Mouse (Mus musculus): ENCODE data around the gene Ttc7. TPM values are rescaled to one million over a fixed set of nuclear protein-coding genes. Genes with fewer than 3 reads are reported as not detected.

Ttc7 gene
- polyA plus RNA-seq, 1 experiment from 2014 or later: 5.3 TPM

GRCm38 (mm10) chr17:87349575-87349974, 66.9 kb downstream of the Ttc7 start:
- 59% methylated on average over 9 of the region's 9 CpGs for WGBS
- H3K27me3 ChIP-seq: no peaks in the 10 kb centered on the region
- peaks cover 30% of the 10 kb centered on the region for H3K4me1 ChIP-seq (replicated peaks)
- ATAC-seq (ENCODE audit: low FRiP score, low read depth): no peak
- no peaks in the 10 kb centered on the region for H3K36me3 ChIP-seq
- H3K27ac ChIP-seq (replicated peaks): no peak overlapping the region
- no peak overlapping the region for H3K9ac ChIP-seq
- H3K4me2 ChIP-seq: no peak overlapping the region
- no peaks in the 10 kb centered on the region for H3K9me3 ChIP-seq
- no peak overlapping the region for H3K4me3 ChIP-seq

- 64% methylated on average over 13 of the region's 13 CpGs for WGBS
- H3K4me3 ChIP-seq: no peak overlapping the region
- H3K9me3 ChIP-seq: no peaks in the 10 kb centered on the region
- ATAC-seq (ENCODE audit: low FRiP score, low read depth): no peak
- peaks cover 26% of the 10 kb centered on the region for H3K4me1 ChIP-seq (replicated peaks)
- H3K4me2 ChIP-seq: no peak overlapping the region
- no peaks in the 10 kb centered on the region for H3K36me3 ChIP-seq
- no peaks in the 10 kb centered on the region for H3K27me3 ChIP-seq
- H3K27ac ChIP-seq (replicated peaks): no peak overlapping the region
- H3K9ac ChIP-seq: no peak overlapping the region
These were observed 68.0 kb downstream of the Ttc7 start for GRCm38 (mm10) chr17:87350471-87351240.

- no peak overlapping the region for H3K4me3 ChIP-seq
- 38% methylated on average over 20 of the region's 20 CpGs for WGBS
- H3K4me1 ChIP-seq (replicated peaks): peaks cover 26% of the 10 kb centered on the region
- H3K36me3 ChIP-seq: no peaks in the 10 kb centered on the region
- H3K27me3 ChIP-seq: no peaks in the 10 kb centered on the region
- H3K9me3 ChIP-seq: no peaks in the 10 kb centered on the region
- no peak overlapping the region for H3K4me2 ChIP-seq
- no peak overlapping the region for H3K9ac ChIP-seq
- H3K27ac ChIP-seq (replicated peaks): peak overlapping the region; percentile 25; the same call in 1 of the 2 replicates
- 0 out of 2 replicates have a peak, but pooled peaks have one; percentile 13 for ATAC-seq (ENCODE audit: low FRiP score, low read depth)
These were observed 68.8 kb downstream of the Ttc7 start for GRCm38 (mm10) chr17:87351241-87352105.

- peaks cover 26% of the 10 kb centered on the region for H3K4me1 ChIP-seq (replicated peaks)
- H3K36me3 ChIP-seq: no peaks in the 10 kb centered on the region
- H3K9ac ChIP-seq: no peak overlapping the region
- H3K27me3 ChIP-seq: no peaks in the 10 kb centered on the region
- WGBS: 39% methylated on average over 16 of the region's 16 CpGs
- H3K4me2 ChIP-seq: no peak overlapping the region
- H3K27ac ChIP-seq (replicated peaks): peak overlapping the region; percentile 25; the same call in 1 of the 2 replicates
- no peaks in the 10 kb centered on the region for H3K9me3 ChIP-seq
- no peak overlapping the region for H3K4me3 ChIP-seq
- ATAC-seq (ENCODE audit: low FRiP score, low read depth): no peak
These were observed 69.6 kb downstream of the Ttc7 start for GRCm38 (mm10) chr17:87352106-87352897.

- H3K27ac ChIP-seq (replicated peaks): no peak overlapping the region
- no peak overlapping the region for H3K4me2 ChIP-seq
- WGBS: 32% methylated on average over 1 of the region's 1 CpGs
- H3K4me1 ChIP-seq (replicated peaks): peaks cover 26% of the 10 kb centered on the region
- no peaks in the 10 kb centered on the region for H3K27me3 ChIP-seq
- no peak overlapping the region for H3K4me3 ChIP-seq
- no peak overlapping the region for H3K9ac ChIP-seq
- no peaks in the 10 kb centered on the region for H3K36me3 ChIP-seq
- no peak for ATAC-seq (ENCODE audit: low FRiP score, low read depth)
- H3K9me3 ChIP-seq: no peaks in the 10 kb centered on the region
These were observed 70.2 kb downstream of the Ttc7 start for GRCm38 (mm10) chr17:87352898-87353225.

- no peaks in the 10 kb centered on the region for H3K9me3 ChIP-seq
- no peak overlapping the region for H3K4me3 ChIP-seq
- H3K4me1 ChIP-seq (replicated peaks): peaks cover 26% of the 10 kb centered on the region
- H3K36me3 ChIP-seq: no peaks in the 10 kb centered on the region
- ATAC-seq (ENCODE audit: low FRiP score, low read depth): no peak
- H3K27ac ChIP-seq (replicated peaks): no peak overlapping the region
- H3K27me3 ChIP-seq: no peaks in the 10 kb centered on the region
- H3K9ac ChIP-seq: no peak overlapping the region
- 82% methylated on average over 8 of the region's 8 CpGs for WGBS
- H3K4me2 ChIP-seq: no peak overlapping the region
These were observed 71.1 kb downstream of the Ttc7 start for GRCm38 (mm10) chr17:87353745-87354320.

- Histone ChIP-seq H3K9me3 (no peaks in the 10 kb centered on the region), H3K27ac (replicated peaks) (no peak overlapping the region), H3K4me2 (no peak overlapping the region), H3K36me3 (no peaks in the 10 kb centered on the region), H3K4me3 (no peak overlapping the region), H3K4me1 (replicated peaks) (peaks cover 25% of the 10 kb centered on the region), H3K9ac (no peak overlapping the region), H3K27me3 (no peaks in the 10 kb centered on the region)
- 92% methylated on average over 8 of the region's 8 CpGs for WGBS
- ATAC-seq (ENCODE audit: low FRiP score, low read depth): no peak
These were observed 72.8 kb downstream of the Ttc7 start for GRCm38 (mm10) chr17:87355456-87355855.

GRCm38 (mm10) chr17:87356261-87356660, 73.6 kb downstream of the Ttc7 start:
- WGBS: 93% methylated on average over 5 of the region's 5 CpGs
- H3K27me3 ChIP-seq: no peaks in the 10 kb centered on the region
- no peaks in the 10 kb centered on the region for H3K9me3 ChIP-seq
- no peak overlapping the region for H3K4me2 ChIP-seq
- no peak for ATAC-seq (ENCODE audit: low FRiP score, low read depth)
- H3K36me3 ChIP-seq: no peaks in the 10 kb centered on the region
- no peak overlapping the region for H3K9ac ChIP-seq
- no peak overlapping the region for H3K4me3 ChIP-seq
- peaks cover 17% of the 10 kb centered on the region for H3K4me1 ChIP-seq (replicated peaks)
- no peak overlapping the region for H3K27ac ChIP-seq (replicated peaks)

GRCm38 (mm10) chr17:87357506-87357905, 74.8 kb downstream of the Ttc7 start:
- Histone ChIP-seq H3K9ac (no peak overlapping the region), H3K36me3 (no peaks in the 10 kb centered on the region), H3K4me2 (no peak overlapping the region), H3K4me1 (replicated peaks) (peaks cover 5% of the 10 kb centered on the region), H3K9me3 (no peaks in the 10 kb centered on the region), H3K27ac (replicated peaks) (no peak overlapping the region), H3K27me3 (no peaks in the 10 kb centered on the region), H3K4me3 (no peak overlapping the region)
- no peak for ATAC-seq (ENCODE audit: low FRiP score, low read depth)
- 84% methylated on average over 9 of the region's 9 CpGs for WGBS

GRCm38 (mm10) chr17:87361132-87361531, 78.4 kb downstream of the Ttc7 start:
- H3K27ac ChIP-seq (replicated peaks): no peak overlapping the region
- H3K4me3 ChIP-seq: no peak overlapping the region
- no peak overlapping the region for H3K9ac ChIP-seq
- H3K4me2 ChIP-seq: no peak overlapping the region
- 24% methylated on average over 3 of the region's 3 CpGs for WGBS
- no peaks in the 10 kb centered on the region for H3K27me3 ChIP-seq
- H3K4me1 ChIP-seq (replicated peaks): no peaks in the 10 kb centered on the region
- no peaks in the 10 kb centered on the region for H3K9me3 ChIP-seq
- 0 out of 2 replicates have a peak, but pooled peaks have one; percentile 13 for ATAC-seq (ENCODE audit: low FRiP score, low read depth)
- no peaks in the 10 kb centered on the region for H3K36me3 ChIP-seq

- Histone ChIP-seq H3K4me1 (replicated peaks) (peaks cover 22% of the 10 kb centered on the region), H3K9me3 (no peaks in the 10 kb centered on the region), H3K9ac (no peak overlapping the region), H3K4me2 (no peak overlapping the region), H3K27me3 (no peaks in the 10 kb centered on the region), H3K36me3 (no peaks in the 10 kb centered on the region), H3K27ac (replicated peaks) (no peak overlapping the region), H3K4me3 (no peak overlapping the region)
- WGBS: 88% methylated on average over 15 of the region's 15 CpGs
- no peak for ATAC-seq (ENCODE audit: low FRiP score, low read depth)
These were observed 81.4 kb downstream of the Ttc7 start for GRCm38 (mm10) chr17:87364108-87364507.
